Mouse (Mus musculus) CH12.LX (cell line): ENCODE data around the gene 2010300C02Rik. TPM values are rescaled to one million over a fixed set of nuclear protein-coding genes. Genes with fewer than 3 reads are reported as not detected.

ENCODE experiments used
- DNase-seq: peaks from one replicate; pipeline ENCODE4 v3.0.0-alpha.2; 2013; ENCODE audit errors: extremely low read depth
- H3K27ac ChIP-seq: 2 replicates; pipeline ENCODE4 v1.5.1; 2012; ENCODE audit warnings: low read depth, mild to moderate bottlenecking, control low read depth, moderate library complexity; ENCODE audit not compliant: insufficient read depth
- H3K27me3 ChIP-seq: replicated peaks from 2 replicates; pipeline ENCODE3; 2012; ENCODE audit warnings: inconsistent platforms
- H3K36me3 ChIP-seq, 2 experiments: replicated peaks in 1 of 2; 2 replicates each; pipeline versions ENCODE3 to v1.6.1; 2012; ENCODE audit warnings: inconsistent platforms in 1 of 2, low read length in 1 of 2, mild to moderate bottlenecking in 1 of 2, mixed read lengths in 1 of 2, moderate library complexity in 1 of 2; ENCODE audit not compliant: control insufficient read depth in 1 of 2, insufficient read depth in 1 of 2
- H3K4me1 ChIP-seq, 2 experiments: 2 replicates each; pipeline ENCODE4 v1.6.1; 2012; ENCODE audit warnings: inconsistent platforms in 1 of 2, moderate library complexity in 1 of 2; ENCODE audit not compliant: insufficient read depth in 2 of 2, control insufficient read depth in 1 of 2
- H3K4me2 ChIP-seq: 2 replicates; pipeline ENCODE4 v1.6.1; 2012; ENCODE audit warnings: low read depth, mild to moderate bottlenecking, control low read depth; ENCODE audit not compliant: poor library complexity, insufficient read depth, severe bottlenecking
- H3K4me3 ChIP-seq, 3 experiments: fragments of 150-350 bp in 1 of 3; sonication (generic) in 1 of 3; replicated peaks in 1 of 3; 2 replicates each; pipeline versions ENCODE3 to v1.5.1; 2011 to 2012; ENCODE audit warnings: low read depth in 2 of 3, low read length in 2 of 3, mild to moderate bottlenecking in 2 of 3, moderate library complexity in 2 of 3, control low read depth in 1 of 3, improper control_type of control experiment in 1 of 3, inconsistent platforms in 1 of 3, mixed read lengths in 1 of 3; ENCODE audit not compliant: poor library complexity in 1 of 3
- H3K79me2 ChIP-seq: replicated peaks from 2 replicates; pipeline ENCODE4 v1.6.1; 2012; ENCODE audit warnings: mild to moderate bottlenecking, moderate library complexity; ENCODE audit not compliant: control insufficient read depth, poor library complexity, insufficient read depth, severe bottlenecking; ENCODE audit errors: extremely low read depth
- H3K9ac ChIP-seq: 2 replicates; pipeline ENCODE4 v1.6.1; 2012; ENCODE audit warnings: low read depth, mild to moderate bottlenecking, control low read depth, moderate library complexity; ENCODE audit not compliant: insufficient read depth
- H3K9me3 ChIP-seq: replicated peaks from 2 replicates; pipeline ENCODE3; 2012; ENCODE audit warnings: low read length, inconsistent platforms, mixed read lengths
- CHD2 ChIP-seq: IDR thresholded peaks from 2 replicates; pipeline ENCODE4 v1.6.1; 2011; ENCODE audit warnings: low read length, improper control_type of control experiment
- CTCF ChIP-seq, 2 experiments: IDR thresholded peaks in 1 of 2; conservative IDR thresholded peaks in 1 of 2; 2 replicates each; pipeline ENCODE4 v1.5.1; 2011 to 2012; ENCODE audit warnings: low read depth in 2 of 2, low read length in 2 of 2, improper control_type of control experiment in 1 of 2, inconsistent platforms in 1 of 2, mild to moderate bottlenecking in 1 of 2, moderate library complexity in 1 of 2
- E2F4 ChIP-seq: IDR thresholded peaks from 2 replicates; pipeline ENCODE4 v1.6.1; 2011; ENCODE audit warnings: low read depth, low read length, improper control_type of control experiment; ENCODE audit not compliant: insufficient replicate concordance
- EP300 ChIP-seq: IDR thresholded peaks from 2 replicates; pipeline ENCODE4 v1.6.1; 2011; ENCODE audit warnings: low read length, improper control_type of control experiment
- ETS1 ChIP-seq: conservative IDR thresholded peaks from 2 replicates; pipeline ENCODE4 v1.6.1; 2012; ENCODE audit warnings: low read depth, mild to moderate bottlenecking, inconsistent platforms, low read length, improper control_type of control experiment, moderate library complexity
- HCFC1 ChIP-seq: IDR thresholded peaks from 2 replicates; pipeline ENCODE4 v1.6.1; 2012; ENCODE audit warnings: low read depth, mild to moderate bottlenecking, inconsistent platforms, low read length, improper control_type of control experiment
- IRF4 ChIP-seq: IDR thresholded peaks from 2 replicates; pipeline ENCODE4 v1.6.1; 2014; ENCODE audit warnings: low read depth, mild to moderate bottlenecking, inconsistent platforms, low read length, improper control_type of control experiment
- MEF2A ChIP-seq: IDR thresholded peaks from 2 replicates; pipeline ENCODE4 v1.6.1; 2014; ENCODE audit warnings: low read depth, mild to moderate bottlenecking, inconsistent platforms, low read length, improper control_type of control experiment, borderline replicate concordance
- MXI1 ChIP-seq: IDR thresholded peaks from 2 replicates; pipeline ENCODE4 v1.6.1; 2011; ENCODE audit warnings: mild to moderate bottlenecking, low read depth, low read length, improper control_type of control experiment
- MYC ChIP-seq: IDR thresholded peaks from 2 replicates; pipeline ENCODE4 v1.6.1; 2011; ENCODE audit warnings: low read depth, mild to moderate bottlenecking, improper control_type of control experiment, low read length
- PAX5 ChIP-seq: IDR thresholded peaks from 2 replicates; pipeline ENCODE4 v1.6.1; 2012; ENCODE audit warnings: low read length, inconsistent platforms, mixed read lengths
- POLR2A ChIP-seq: IDR thresholded peaks from 2 replicates; pipeline ENCODE4 v1.6.1; 2011; ENCODE audit warnings: low read depth, mild to moderate bottlenecking, improper control_type of control experiment, low read length
- POLR2AphosphoS2 ChIP-seq: IDR thresholded peaks from 2 replicates; pipeline ENCODE4 v1.6.1; 2011; ENCODE audit warnings: low read depth, low read length, improper control_type of control experiment
- RAD21 ChIP-seq: IDR thresholded peaks from 2 replicates; pipeline ENCODE4 v1.6.1; 2011; ENCODE audit warnings: low read depth, mild to moderate bottlenecking, low read length, improper control_type of control experiment, moderate library complexity
- SMC3 ChIP-seq: IDR thresholded peaks from 2 replicates; pipeline ENCODE4 v1.6.1; 2011; ENCODE audit warnings: low read depth, low read length, improper control_type of control experiment
- TBP ChIP-seq: conservative IDR thresholded peaks from 2 replicates; pipeline ENCODE4 v1.6.1; 2011; ENCODE audit warnings: low read depth, low read length, improper control_type of control experiment
- UBTF ChIP-seq: IDR thresholded peaks from 2 replicates; pipeline ENCODE4 v1.6.1; 2012; ENCODE audit warnings: low read depth, mild to moderate bottlenecking, inconsistent platforms, low read length, improper control_type of control experiment, moderate library complexity
- USF1 ChIP-seq: IDR thresholded peaks from 2 replicates; pipeline ENCODE4 v1.6.1; 2014; ENCODE audit warnings: low read depth, mild to moderate bottlenecking, inconsistent platforms, low read length, improper control_type of control experiment
- USF2 ChIP-seq: conservative IDR thresholded peaks from 2 replicates; pipeline ENCODE4 v1.6.1; 2011; ENCODE audit warnings: low read depth, low read length, improper control_type of control experiment
- ZC3H11A ChIP-seq: IDR thresholded peaks from 2 replicates; pipeline ENCODE4 v1.6.1; 2012; ENCODE audit warnings: low read depth, mild to moderate bottlenecking, inconsistent platforms, low read length, improper control_type of control experiment
- ZKSCAN1 ChIP-seq: IDR thresholded peaks from 2 replicates; pipeline ENCODE4 v1.6.1; 2012; ENCODE audit warnings: low read depth, inconsistent platforms, low read length, improper control_type of control experiment, borderline replicate concordance
- ZMIZ1 ChIP-seq: IDR thresholded peaks from 2 replicates; pipeline ENCODE4 v1.6.1; 2012; ENCODE audit warnings: low read depth, mild to moderate bottlenecking, inconsistent platforms, low read length, improper control_type of control experiment
- dilution Hi-C: fragments of 300-500 bp; cut with MboI; formaldehyde crosslinking; loops from 2 replicates; pipeline ENCODE4 v1.14.3; 2020; ENCODE audit warnings: low sequenced_read_pairs; ENCODE audit not compliant: extremely low pct_unique_long_range_greater_than_20kb, extremely low pct_ligation_motif_present
- in situ Hi-C: fragments of 300-500 bp; cut with MboI; formaldehyde crosslinking; loops from 3 replicates; pipeline ENCODE4 v1.14.3; 2019; ENCODE audit warnings: low sequenced_read_pairs, low pct_ligation_motif_present, low pct_unique_long_range_greater_than_20kb, mixed read lengths
- polyA plus RNA-seq: library from polyadenylated mRNA; unstranded; fragments of >175 nt; gene quantifications from 2 replicates; pipeline ENCODE4 v1.2.1, GENCODE M21; 2012; ENCODE audit warnings: low read depth; ENCODE audit not compliant: insufficient read length
- total RNA-seq, 2 experiments: library from RNA; depleted of rRNA; stranded (reverse); fragments of 300-350 nt in 1 of 2; fragments of >200 nt in 1 of 2; gene quantifications; 2 replicates each; pipeline ENCODE4 v1.2.3; 2012 to 2014

2010300C02Rik gene
- 0.21 and 0.25 TPM in 2 replicates for total RNA-seq (2012; rRNA removed)
- total RNA-seq (2014; rRNA removed): 0.08 TPM in 1 of 2 replicates, not detected in the other
- 0.09 and 0.19 TPM in 2 replicates for polyA plus RNA-seq

GRCm38 (mm10) chr1:37719761-37720640 lies at the start of gene 2010300C02Rik:
Gene 2010300C02Rik (minus strand): TSS chr1:37720085.
- Histone ChIP-seq H3K27ac (no peak within 1 kb of the TSS), H3K27me3 (no peaks in the 10 kb centered on the region), H3K9me3 (no peaks in the 10 kb centered on the region), H3K79me2 (no peaks in the 10 kb centered on the region), H3K4me1 (no peaks in the 10 kb centered on the region), H3K4me3 (no peak within 1 kb of the TSS), H3K4me2 (no peak within 1 kb of the TSS), H3K36me3 (no peaks in the 10 kb centered on the region), H3K9ac (no peak within 1 kb of the TSS)
- dilution Hi-C loops: no loop called here
- DNase-seq: no peak
- TF ChIP-seq CHD2: no peak
- no peak for TF ChIP-seq TBP
- TF ChIP-seq POLR2A: no peak
- TF ChIP-seq MYC: no peak
- no peak for TF ChIP-seq HCFC1
- TF ChIP-seq ZC3H11A: no peak
- no peak for TF ChIP-seq MXI1
- no peak for TF ChIP-seq CTCF (conservative IDR thresholded peaks at IDR 0.05 in 1 of 2, IDR thresholded peaks at IDR 0.05 in 1 of 2; ENCODE audit: low read depth in 2 of 2, low read length in 2 of 2)
- TF ChIP-seq USF2: no peak
- no peak for TF ChIP-seq ETS1
- TF ChIP-seq RAD21: no peak
- TF ChIP-seq MEF2A: no peak
- no peak for TF ChIP-seq USF1
- no peak for TF ChIP-seq POLR2AphosphoS2
- no peak for TF ChIP-seq IRF4
- no peak for TF ChIP-seq UBTF
- in situ Hi-C loops: no loop called here

GRCm38 (mm10) chr1:37759407-37759806 lies 39.5 kb upstream of the 2010300C02Rik start:
- in situ Hi-C loops: no loop called here
- H3K9me3 ChIP-seq: no peaks in the 10 kb centered on the region
- DNase-seq: peak; percentile 13
- H3K4me2 ChIP-seq: no peak overlapping the region
- no peaks in the 10 kb centered on the region for H3K36me3 ChIP-seq
- TF ChIP-seq RAD21: peak; percentile 25
- TF ChIP-seq EP300: no peak
- no peak for TF ChIP-seq HCFC1
- TF ChIP-seq PAX5: no peak
- TF ChIP-seq USF1: no peak
- no peak for TF ChIP-seq ZKSCAN1
- peak; percentile 21 for TF ChIP-seq SMC3
- no peak for TF ChIP-seq ZMIZ1
- no peak for TF ChIP-seq E2F4
- peak in 1 of 2 experiments; percentile 51; a peak in 2 of 4 replicates for TF ChIP-seq CTCF (conservative IDR thresholded peaks at IDR 0.05 in 1 of 2, IDR thresholded peaks at IDR 0.05 in 1 of 2; ENCODE audit: low read depth in 2 of 2, low read length in 2 of 2)
- dilution Hi-C loops: no loop called here
- no peaks in the 10 kb centered on the region for H3K27me3 ChIP-seq
- H3K27ac ChIP-seq: no peak overlapping the region
- H3K4me1 ChIP-seq: peaks cover 5 to 11% of the 10 kb centered on the region in 2 experiments
- H3K4me3 ChIP-seq: no peak overlapping the region
- no peak overlapping the region for H3K9ac ChIP-seq
- no peaks in the 10 kb centered on the region for H3K79me2 ChIP-seq
